Mouse (Mus musculus) liver, postnatal 0 days (tissue): ENCODE measurements around the gene Mknk1.

Source experiments
- CTCF ChIP-seq: sonication (generic); IDR thresholded peaks from 2 replicates; pipeline ENCODE4 v1.5.1; 2016; ENCODE audit warnings: antibody characterized with exemption, low read depth
- EP300 ChIP-seq: IDR thresholded peaks from 2 replicates; pipeline ENCODE4 v1.6.1; 2016; ENCODE audit warnings: antibody characterized with exemption, low read depth, mild to moderate bottlenecking

- TF ChIP-seq EP300 = no peak
- TF ChIP-seq CTCF = no peak
These were observed 11.6 kb downstream of the Mknk1 start for GRCm38 (mm10) chr4:115850631-115851030.
